Mouse (Mus musculus) skeletal muscle tissue, adult 2 months (tissue): ENCODE results near the gene Olfr815.
"Not testable (repeated sequence)": the region's sequence is repeated elsewhere in the genome, so short reads cannot be mapped to it uniquely, and the experiment has no call there.

Experiments
- DNase-seq: peaks from one replicate; pipeline ENCODE4 v3.0.0-alpha.2; 2012; ENCODE audit warnings: low read depth, low spot score

The Olfr815 gene

GRCm38 (mm10) chr10:129905767-129906166 is at the start of gene Olfr815:
Olfr815 (minus strand) TSS chr10:129905867.
- not testable (repeated sequence) for DNase-seq

DNA sequence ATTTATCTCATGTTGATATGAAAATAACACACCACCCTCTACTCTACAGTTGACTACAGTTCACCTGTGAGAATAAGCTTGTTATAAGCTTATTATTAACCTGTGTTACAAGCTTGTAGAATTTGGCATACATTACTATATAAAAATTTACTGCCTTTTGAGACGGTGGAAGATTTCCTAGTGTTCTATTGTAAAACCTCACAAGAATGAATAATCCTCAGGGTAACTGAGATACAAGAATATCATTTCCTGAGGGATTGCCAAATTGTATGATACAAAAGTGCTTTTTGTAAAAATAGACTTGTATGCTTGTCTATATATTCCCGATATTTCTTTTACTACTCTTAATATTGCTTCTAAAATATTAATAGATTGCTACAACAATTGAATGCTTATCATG is 43.3 kb upstream of the Olfr815 start, which contains the start of gene Olfr818:
Olfr818 (minus strand) TSS at position 101 of the 400 bp plus-strand sequence.
- no peak for DNase-seq

- no peak for DNase-seq
These were observed 9.8 kb upstream of the Olfr815 start, which contains the start of gene Olfr816 for GRCm38 (mm10) chr10:129915497-129915896. Olfr816 (minus strand) TSS chr10:129915597.

GRCm38 (mm10) chr10:129885934-129886333 is 19.7 kb downstream of the Olfr815 start:
- DNase-seq: no peak

DNA sequence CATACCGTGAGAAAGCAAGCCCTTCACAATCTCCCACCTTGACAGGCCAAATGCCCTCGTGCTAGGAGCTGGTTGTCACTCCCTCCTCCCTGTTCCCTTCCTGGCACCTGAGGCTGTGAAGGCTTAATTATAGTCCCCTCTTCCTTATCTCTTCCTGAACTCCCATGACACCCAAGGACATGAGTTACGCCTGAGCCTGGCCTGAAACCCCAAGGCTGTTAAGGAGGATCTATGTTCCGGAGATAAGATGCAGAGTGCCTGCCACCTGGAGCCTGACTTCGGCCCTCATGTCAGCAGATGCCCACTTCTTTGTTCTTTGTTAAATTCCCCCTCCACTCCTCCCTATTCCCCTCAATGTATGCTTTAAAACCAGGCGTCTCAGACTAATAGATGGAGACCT is 20.2 kb downstream of the Olfr815 start:
- DNase-seq: not testable (repeated sequence)

- not testable (repeated sequence) for DNase-seq
These were observed 25.9 kb downstream of the Olfr815 start, which contains the start of gene Olfr814 for GRCm38 (mm10) chr10:129879751-129880150. Olfr814 (minus strand) TSS chr10:129879851.

GRCm38 (mm10) chr10:129855067-129855466 is 50.6 kb downstream of the Olfr815 start, which contains the start of gene Olfr813:
Olfr813 (plus strand) TSS chr10:129855367.
- DNase-seq: no peak
